Mouse (Mus musculus) ES-Bruce4 (cell line): Measurements from ENCODE around the gene Htatsf1.

Experiments used
- CTCF ChIP-seq: IDR thresholded peaks from one replicate; pipeline ENCODE4 v1.8.1; 2011; ENCODE audit warnings: low read depth, low read length
- POLR2A ChIP-seq: IDR thresholded peaks from one replicate; pipeline ENCODE4 v1.8.1; 2011; ENCODE audit warnings: low read length; ENCODE audit not compliant: insufficient read depth

- TF ChIP-seq POLR2A (no peak), CTCF (no peak)
These were observed 606 bp downstream of the Htatsf1 start for GRCm38 (mm10) chrX:57053993-57054385.
